Mouse (Mus musculus) ovary, postnatal 14 days (tissue): ENCODE results near the gene Ensa.
"Not testable (repeated sequence)": the region's sequence is repeated elsewhere in the genome, so short reads cannot be mapped to it uniquely, and the experiment has no call there.

Experiments
- DNase-seq: peaks from one replicate; pipeline ENCODE4 v3.0.0; 2022; ENCODE audit warnings: low spot score

The Ensa gene

DNA sequence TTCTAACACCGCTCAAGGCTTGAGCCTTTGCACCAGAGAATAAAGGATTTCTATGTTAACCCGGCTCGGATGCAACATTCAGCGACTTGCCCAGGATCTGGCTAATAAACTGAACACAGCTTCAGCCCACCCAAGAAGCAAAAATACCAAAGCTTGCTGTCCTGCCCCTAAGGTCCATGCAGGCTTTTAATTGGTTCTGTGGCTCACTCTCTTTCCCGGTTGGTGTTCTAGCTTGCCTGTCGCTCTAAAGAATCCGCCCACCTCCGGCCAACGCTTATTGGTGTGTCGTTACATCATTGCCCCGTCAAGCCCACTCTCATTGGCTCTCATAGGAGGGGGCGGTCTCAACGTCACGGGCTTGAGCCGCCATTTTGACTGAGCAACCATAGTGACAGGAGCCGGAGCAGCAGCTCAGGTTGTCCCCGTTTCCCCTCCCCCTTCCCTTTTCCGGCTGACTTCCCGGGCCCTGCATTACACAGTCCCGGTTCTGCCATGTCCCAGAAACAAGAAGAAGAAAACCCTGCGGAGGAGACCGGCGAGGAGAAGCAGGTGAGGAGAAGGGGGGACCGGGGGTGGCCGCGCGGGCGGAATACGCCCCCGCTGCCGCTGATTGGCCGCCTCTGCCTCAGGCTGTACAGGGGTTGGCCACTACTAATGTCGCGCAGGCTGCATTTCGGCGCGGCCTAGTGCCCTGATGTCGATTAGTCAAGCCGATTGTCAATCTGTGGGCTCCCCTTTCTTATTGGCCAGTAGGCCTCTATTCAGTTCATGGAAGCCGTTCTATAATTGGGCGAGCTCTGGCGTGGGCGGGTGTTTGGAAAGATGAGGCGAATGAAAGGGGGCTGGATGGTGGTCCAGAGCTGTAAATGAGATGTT is at the start of gene Ensa:
Ensa (plus strand) TSS at position 366 of the 876 bp plus-strand sequence.
- DNase-seq, result peak; percentile 92

DNA sequence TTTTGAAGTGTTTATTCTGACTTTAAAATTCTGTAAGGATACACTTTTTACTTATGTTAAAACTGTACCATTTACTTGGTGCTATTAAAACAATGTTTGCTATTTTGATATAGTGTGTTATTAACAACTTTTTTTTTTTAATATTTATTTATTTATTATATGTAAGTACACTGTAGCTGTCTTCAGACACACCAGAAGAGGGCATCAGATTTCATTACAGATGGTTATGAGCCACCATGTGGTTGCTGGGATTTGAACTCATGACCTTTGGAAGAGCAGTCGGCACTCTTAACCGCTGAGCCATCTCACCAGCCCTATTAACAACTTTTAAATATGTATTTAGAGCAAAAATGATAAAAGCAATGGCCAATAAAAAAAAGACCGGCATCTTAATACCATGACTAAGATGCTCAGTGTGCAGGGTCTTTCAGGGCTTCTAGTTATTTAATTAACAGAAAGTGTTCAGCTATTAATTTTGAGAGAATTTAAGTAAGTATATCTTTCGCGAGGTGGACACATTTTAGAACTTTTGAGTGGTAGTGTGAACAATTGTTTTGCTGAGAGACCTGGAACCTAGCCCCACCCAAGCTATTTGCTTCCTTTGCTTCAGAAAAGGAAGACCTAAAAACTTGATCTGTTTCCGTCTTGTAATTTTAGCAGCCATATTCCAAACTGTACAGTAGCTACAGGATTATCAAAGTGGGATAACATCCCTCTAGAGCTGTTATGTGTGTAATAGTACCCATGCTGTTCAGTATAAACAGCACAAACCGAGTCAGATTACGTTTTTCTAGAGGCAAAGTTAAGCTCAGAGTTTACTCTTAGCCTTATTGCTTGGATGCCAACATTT is 36.8 kb upstream of the Ensa start:
- DNase-seq, result no peak

DNA sequence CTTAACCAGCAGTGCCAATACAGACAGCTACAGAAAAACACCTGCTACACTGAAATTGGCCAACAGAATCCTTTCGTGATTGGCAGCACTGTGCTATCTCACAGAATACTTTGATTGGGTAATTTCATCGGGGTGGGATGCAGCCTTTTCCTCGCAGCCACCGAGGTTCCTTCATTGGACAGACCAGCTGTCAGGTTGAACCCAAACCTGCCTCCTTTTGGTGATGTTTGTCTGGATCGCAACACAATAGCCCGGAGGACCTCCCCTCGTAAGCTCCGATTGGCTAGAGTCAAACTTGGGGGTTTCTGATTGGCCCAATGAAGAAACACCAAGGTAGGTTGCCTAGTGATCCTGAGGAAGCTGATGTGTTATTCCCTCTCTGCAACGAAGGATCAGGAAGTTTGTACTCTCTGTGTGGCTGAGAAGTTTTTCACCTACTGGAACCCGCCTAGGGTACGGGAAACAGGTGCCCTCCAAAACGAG is 36.1 kb upstream of the Ensa start, which contains the start of gene Golph3l:
Golph3l (plus strand) TSS at position 331 of the 483 bp plus-strand sequence.
- peak; percentile 85 for DNase-seq

DNA sequence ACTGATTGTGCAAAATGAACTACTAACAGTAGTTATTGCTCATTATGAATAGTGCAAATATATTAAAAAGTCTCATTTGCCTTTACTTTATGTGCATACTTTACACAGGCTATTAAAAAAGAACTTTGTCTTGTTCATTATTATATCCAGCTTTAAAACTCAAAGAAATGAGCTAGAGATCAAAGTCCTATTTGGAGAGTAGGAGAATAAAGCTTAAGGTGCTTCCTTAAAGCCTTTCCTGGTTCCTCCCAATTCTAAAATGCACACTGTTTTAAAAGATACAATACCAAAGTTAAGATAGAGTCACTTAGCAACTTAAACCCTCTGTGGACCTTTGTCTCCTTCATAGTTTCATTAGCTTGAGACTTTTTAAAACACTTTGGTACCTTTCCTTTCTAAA is 26.1 kb upstream of the Ensa start:
- DNase-seq, result no peak

DNA sequence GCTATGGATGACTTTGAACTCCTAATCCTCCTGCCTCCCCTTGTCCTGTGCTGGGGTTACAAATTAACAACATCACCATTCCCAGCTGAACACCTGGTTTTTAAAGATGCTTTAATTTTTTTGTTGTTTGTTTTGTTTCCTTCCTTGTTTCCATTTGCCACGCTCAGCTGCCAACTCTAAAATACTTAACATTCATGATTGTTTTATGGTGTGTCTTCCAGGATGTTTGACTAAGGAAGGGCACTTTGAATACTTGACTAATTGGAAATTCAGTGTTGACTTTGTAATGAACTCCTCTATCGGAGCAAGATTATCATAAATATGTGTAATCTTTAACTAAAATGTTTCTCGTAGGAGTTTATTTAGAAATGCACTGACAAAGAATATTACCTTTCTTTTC is 23.5 kb upstream of the Ensa start:
- no peak for DNase-seq

DNA sequence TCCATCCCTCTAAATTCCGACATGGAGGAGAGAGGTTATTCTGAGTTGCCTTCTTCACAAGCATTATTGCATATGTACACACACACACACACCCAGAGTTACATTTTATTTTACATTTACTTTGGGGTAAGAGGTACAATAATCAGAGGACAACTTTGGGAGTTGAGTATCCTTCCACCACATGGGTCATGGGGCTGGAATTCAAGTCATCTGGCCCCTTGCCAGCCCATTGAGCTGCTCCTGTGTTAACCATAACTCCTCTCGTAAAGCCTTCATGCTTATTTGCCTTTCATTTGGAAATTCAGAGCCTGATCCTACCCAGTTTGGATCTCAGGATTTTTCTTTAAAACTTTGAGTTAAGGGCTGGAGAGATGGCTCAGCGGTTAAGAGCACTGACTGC is 18.7 kb upstream of the Ensa start:
- DNase-seq, result no peak

DNA sequence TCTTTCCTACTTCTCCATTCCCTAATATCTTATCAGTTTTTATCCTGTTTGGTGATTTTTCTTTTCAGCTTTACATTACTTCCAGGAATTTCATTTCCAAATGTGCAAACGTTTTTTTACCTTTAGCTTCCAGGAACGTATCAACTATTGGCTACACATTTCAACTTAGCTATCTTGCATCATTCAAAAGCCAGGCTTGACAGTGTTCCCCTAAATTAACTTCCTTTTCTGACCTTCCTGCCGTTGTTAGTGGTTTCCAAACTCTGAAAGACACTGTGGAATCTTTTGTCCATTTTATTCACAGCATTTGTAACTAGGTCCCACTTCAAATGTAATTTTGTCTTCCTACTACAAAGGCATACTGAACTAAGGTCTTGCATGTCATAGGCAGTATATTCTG is 15.6 kb upstream of the Ensa start:
- DNase-seq, result no peak

DNA sequence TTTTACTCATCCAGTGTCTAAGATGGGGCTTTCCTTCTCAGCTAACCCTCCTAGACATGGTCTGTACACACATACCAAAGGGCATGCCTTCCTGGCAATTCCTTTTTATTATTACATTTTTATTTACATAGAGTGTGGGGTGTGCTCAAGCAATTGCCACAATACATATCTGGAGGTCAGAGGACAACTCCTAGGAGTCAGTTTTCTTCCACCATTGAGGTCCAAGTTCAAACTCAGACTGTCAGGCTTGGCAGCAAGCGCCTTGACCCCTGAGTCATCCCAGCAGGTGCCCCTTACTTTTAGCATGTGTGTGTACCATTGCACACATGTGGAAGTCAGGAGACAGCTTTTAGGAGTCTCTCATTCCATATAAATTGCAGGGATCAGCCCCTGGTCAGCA is 10.8 kb upstream of the Ensa start:
- DNase-seq, result no peak

DNA sequence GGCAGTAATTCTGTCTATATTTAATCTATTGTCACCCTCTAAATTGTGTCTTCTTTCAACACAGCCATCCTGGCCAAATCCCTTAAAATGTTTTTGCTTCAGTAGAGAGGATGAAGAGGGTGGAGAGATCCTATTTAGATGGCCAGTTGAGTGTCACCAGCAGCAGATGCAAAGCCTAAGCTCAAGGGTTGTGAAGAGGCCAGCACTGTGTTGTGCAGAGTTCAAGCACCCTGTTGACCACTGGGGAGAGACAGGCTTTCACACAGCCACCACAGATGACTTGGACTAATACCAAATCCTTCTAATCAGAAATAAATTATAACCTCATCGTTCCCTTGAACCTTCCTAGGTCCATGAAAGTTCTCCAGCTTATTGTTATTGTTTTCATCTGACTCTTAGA is 6.3 kb upstream of the Ensa start:
- DNase-seq, result no peak

DNA sequence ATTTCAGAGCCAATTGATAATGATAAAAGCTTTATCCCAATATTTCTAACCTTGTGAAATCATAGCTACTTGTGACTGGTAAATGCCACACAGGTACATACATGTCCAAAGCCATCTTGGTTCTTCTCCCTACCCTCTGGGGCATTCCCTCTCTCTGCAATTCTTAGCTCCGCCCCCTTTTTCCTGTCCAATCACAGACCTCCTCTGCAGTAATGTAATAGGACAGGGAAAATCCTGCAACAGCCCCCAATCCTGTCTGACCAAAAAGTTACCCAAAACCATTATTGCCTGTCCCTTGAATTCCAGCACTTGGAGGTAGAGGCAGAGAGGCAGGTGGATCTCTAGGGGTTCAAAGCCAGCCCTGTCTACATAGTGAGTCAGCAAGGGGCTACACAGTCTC is 3.6 kb upstream of the Ensa start:
- no peak for DNase-seq

DNA sequence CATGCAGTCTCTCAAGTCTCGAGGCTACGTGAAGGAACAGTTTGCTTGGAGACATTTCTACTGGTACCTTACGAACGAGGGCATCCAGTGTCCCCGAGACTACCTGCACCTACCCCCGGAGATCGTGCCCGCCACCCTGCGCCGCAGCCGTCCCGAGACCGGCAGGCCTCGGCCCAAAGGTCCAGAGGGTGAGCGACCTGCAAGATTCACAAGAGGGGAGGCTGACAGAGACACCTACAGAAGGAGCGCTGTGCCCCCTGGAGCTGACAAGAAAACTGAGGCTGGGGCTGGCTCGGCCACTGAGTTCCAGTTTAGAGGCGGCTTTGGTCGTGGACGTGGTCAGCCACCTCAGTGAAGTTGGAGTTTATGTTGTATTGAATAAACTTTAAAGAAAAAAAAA is 2.4 kb upstream of the Ensa start:
- DNase-seq, result not testable (repeated sequence)

DNA sequence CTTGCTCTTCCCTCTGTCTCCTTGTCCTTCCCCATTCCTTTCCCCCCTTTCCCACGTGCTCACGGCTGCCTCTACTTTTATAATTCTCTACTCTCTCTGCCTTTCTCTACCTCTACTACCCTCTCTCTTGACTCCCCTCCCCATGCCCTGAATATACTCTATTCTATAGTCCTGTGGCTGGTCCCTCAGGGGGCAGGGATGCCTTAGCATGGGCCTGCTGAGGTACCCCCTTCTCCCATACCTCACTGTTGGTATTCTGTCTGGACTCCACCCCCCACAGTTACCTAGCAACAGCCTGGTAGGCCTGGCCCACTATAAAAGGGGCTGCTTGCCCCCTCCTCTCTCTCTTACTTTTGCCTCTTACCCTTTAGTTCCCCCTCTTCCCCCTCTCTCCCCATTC is 1.2 kb upstream of the Ensa start:
- DNase-seq, result no peak

DNA sequence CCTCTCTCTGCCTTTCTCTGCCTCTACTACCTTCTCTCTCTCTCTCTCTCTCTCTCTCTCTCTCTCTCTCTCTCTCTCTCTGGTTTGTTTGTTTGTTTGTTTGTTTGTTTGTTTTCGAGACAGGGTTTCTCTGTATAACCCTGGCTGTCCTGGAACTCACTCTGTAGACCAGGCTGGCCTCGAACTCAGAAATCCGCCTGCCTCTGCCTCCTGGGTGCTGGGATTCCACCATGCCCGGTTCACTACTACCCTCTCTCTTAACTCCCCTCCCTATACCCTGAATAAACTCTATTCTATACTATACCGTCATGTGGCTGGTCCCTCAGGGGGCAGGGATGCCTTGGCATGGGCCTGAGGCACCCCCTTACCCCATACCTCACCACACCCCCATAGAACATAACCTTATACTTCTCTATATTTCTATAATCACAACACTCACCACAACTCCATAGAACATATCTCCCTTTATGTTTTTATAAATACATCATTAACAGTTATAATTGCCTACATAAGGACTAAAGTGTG is 740 bp upstream of the Ensa start:
- DNase-seq, result not testable (repeated sequence)

DNA sequence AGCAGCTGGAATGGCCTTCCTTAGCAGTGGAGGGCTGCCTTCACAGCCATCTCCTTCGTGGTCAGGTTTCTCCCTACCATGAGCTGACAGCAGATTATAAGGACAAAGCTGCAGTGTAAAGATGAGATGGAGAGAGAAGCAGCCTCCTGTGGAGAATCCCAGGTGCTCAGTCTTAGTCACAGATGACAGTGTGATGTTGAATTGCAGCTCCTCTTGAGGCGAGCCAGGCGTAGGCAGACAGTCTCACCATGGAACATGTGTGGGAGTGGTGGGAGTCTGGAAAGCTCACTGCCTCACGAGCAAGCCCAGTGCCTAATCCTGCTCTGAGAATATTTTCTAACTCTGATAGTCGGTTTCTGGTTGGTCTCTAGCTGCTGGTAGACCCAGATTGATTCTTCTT is 3.0 kb downstream of the Ensa start:
- DNase-seq, result no peak

DNA sequence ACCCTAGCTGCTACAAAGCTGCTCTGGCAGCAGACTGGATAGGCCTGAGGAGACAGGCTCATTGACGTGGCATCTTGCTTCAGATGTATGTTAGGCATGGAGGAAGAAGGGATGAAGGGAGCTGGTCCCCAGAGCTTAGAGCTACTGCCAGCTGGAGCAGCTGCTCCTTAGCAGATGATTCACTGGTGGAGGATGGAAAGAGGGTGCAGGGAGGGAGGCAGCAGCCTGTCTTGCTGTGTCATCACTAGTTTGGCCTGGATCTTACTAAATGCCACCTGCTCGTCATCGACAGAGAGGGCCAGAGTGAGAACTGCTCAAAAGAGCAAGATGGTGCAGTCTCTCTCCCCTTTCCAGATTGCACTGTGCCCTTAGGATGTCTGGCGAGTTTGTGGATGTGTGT is 5.0 kb downstream of the Ensa start:
- no peak for DNase-seq

DNA sequence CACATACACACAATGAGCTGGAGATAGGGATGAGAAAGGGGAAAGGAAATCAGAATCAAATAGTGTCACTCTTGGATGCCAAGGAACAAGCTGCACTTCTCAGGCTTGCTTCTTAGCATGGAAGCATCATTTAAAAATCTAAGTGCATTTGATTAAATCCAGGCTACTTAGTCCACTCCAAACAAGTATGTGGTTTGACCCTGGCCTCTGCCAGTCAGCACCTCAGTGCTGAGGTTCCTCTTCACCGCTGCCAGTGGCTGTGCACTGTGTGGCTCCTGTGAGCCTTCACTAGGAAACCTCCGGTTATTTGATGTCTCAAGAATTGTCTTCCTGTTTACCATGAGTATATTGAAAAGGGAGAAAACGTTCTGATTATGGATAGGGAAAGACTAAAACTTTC is 6.1 kb downstream of the Ensa start:
- no peak for DNase-seq

DNA sequence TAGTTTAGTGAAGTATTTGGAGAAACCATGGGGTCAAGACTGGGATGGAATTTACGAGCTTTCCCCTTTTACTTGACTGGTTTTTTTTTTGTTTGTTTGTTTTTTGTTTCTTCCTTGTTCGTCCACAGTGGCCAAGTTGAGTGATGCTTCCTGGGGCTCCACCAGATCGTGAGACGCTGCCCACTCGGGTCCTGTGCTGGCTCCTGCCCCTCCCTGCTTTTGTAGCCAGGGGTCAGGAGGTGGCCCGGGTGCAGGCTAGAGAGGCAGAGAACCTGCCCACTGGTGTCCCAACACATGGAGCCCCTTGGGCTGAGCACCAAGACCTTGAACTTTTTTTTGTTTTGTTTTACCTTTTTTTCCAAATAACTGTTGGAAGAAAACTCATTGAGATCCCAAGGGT is 6.5 kb downstream of the Ensa start:
- DNase-seq, result no peak

DNA sequence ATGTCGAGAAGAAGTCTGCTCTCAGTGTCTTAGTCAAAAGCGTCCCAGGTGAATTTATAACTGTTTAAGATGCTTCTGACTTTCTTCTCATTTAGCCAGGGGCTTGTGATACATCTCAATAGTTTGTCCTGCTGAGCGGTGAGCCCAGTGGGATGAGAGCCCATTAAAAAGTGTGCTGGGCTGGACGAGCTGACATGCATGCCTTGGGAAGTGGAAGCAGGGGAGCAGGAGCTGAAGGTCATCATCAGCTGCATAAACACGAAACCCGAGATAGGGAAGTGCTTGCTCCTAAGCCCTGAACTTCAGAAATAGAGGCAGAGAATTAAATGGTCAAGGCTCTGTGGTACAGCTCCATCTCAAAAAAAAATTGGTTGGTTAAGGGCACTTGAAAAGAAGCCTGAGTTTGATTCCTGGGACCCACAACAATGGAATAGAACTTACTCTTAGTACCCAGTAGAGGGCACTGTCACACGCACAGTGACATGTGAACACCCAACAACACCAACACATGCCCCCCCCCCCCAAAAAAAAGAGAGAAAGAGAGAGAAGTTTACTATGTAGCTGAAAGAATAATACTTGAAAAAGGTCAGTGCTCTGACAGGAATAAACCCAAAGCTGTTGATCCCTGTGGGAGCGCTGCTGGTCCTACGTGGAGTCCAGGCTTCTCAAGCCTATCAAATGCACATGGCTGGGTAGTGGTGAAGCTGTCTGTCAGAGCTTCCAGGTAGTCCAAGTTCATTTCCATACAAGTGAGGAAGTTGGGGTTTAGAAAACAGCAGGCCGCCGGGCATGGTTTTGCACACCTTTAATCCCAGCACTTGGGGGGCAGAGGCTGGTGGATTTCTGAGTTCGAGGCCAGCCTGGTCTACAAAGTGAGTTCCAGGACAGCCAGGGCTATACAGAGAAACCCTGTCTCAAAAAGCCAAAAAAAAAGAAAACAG is 8.1 kb downstream of the Ensa start:
- DNase-seq, result no peak

DNA sequence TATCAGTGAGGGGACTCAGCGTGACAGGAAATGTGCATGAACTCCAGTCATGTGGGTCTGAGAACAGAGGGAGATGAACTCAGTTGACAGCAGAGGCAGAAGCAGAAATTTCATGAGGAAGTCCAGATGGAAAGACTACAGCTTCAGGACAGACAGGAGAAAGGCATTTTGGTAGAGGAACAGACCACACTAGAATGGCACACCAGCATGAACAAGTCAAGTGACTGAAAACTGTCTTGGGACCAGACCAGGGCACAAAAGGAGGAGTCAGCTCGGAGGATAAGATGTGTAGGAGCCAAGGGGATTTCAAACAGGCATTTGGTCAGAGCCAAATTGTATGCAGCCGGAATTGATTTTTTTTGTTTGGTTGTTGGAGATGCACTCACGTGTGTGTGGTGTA is 10.8 kb downstream of the Ensa start:
- no peak for DNase-seq

DNA sequence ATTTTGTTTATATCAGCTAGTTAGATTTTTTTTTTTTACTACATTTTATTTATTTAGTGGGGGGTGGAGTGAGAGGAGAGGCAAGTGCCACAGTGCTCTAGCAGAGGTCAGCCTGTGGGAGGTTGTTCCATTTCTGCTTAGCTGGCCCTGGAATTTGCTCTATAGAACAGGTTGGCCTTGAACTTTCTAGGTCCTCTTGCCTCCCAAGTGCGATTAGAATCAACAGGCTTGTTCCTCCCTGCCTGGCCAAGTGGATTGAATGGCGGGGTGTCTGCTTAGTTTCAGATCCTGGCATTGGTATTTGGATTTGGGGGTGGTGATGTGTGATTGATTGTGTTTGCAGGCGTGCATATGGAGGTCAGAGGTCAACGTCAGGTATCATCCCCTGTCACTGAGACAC is 11.3 kb downstream of the Ensa start:
- DNase-seq, result no peak

DNA sequence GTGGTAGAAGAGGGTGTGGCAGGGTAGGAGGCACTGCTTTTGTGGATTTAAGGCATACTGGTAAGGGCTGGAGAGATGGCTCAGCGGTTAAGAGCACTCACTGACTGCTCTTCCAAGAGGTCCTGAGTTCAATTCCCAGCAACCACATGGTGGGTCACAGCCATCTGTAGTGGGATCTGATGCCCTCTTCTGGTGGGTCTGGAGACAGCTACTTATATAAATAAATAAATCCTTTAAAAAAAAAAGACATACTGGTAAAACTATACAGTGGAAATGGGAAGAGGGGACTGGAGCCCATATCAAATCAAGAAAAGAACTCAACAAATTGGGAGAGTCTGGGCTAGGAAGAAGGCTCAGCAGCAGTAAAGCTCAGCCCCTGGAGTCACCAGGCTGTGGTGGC is 14.9 kb downstream of the Ensa start:
- DNase-seq, result no peak

DNA sequence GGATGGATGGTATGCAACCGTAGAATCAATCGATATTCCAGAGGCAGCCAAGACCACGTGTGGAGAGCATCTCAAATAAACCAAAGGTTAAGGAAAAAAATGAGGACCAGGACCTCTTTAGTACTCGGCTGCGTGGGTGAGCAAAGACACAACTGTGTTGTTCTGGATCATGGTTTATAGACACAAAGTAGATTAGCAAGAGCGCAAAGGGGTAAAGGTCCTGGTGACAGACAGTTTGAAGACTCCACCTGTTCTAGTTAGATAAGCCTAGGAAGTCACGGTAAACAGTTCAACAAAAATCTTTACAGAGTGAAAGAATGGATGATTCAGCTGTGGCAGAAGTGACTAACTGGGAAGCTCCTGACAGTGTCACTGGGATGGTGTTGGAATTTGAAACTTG is 18.3 kb downstream of the Ensa start:
- no peak for DNase-seq
